Mouse (Mus musculus) neural tube, embryonic 15.5 days (tissue): ENCODE data around the gene Trp53tg5. TPM values are rescaled to one million over a fixed set of nuclear protein-coding genes. Genes with fewer than 3 reads are reported as not detected.

Experiments used
- ATAC-seq: fragments of 200-750 bp; cut with Nextera tagmentation; 2 replicates; pipeline ENCODE4 v1.8.0; 2017; ENCODE audit warnings: mild to moderate bottlenecking, moderate TSS enrichment, moderate library complexity; ENCODE audit not compliant: low FRiP score
- H3K27ac ChIP-seq: fragments of 300-500 bp; sonication (generic); replicated peaks from 2 replicates; pipeline ENCODE4 v1.5.1; 2015; ENCODE audit warnings: mild to moderate bottlenecking, inconsistent platforms
- H3K27me3 ChIP-seq: fragments of 300-500 bp; sonication (generic); replicated peaks from 2 replicates; pipeline ENCODE4 v1.6.1; 2015; ENCODE audit warnings: inconsistent platforms
- H3K36me3 ChIP-seq: fragments of 300-500 bp; sonication (generic); 2 replicates; pipeline ENCODE4 v1.6.1; 2015; ENCODE audit warnings: inconsistent platforms
- H3K4me1 ChIP-seq: fragments of 300-500 bp; sonication (generic); 2 replicates; pipeline ENCODE4 v1.6.1; 2015; ENCODE audit warnings: inconsistent platforms
- H3K4me2 ChIP-seq: fragments of 300-500 bp; sonication (generic); 2 replicates; pipeline ENCODE4 v1.6.1; 2015; ENCODE audit warnings: inconsistent platforms, mild to moderate bottlenecking, moderate library complexity
- H3K4me3 ChIP-seq: fragments of 300-500 bp; sonication (generic); replicated peaks from 2 replicates; pipeline ENCODE4 v1.5.1; 2015; ENCODE audit warnings: mild to moderate bottlenecking, inconsistent platforms
- H3K9ac ChIP-seq: fragments of 300-500 bp; sonication (generic); replicated peaks from 2 replicates; pipeline ENCODE4 v1.6.1; 2015; ENCODE audit warnings: mild to moderate bottlenecking, inconsistent platforms
- H3K9me3 ChIP-seq: fragments of 300-500 bp; sonication (generic); replicated peaks from 2 replicates; pipeline ENCODE4 v1.6.1; 2016; ENCODE audit warnings: inconsistent platforms
- WGBS: fragments of 180-500 bp; shearing (Covaris S2); methylation state at CpG from one replicate; pipeline ENCODE4 v1.1.7; 2015; ENCODE audit warnings: mixed read lengths; 5-methylcytosine and 5-hydroxymethylcytosine counted together
- polyA plus RNA-seq: library from polyadenylated mRNA; unstranded; fragments of >200 nt; fragmentation: Nextera tagmentation; extraction: Ambion mirVana; gene quantifications from 2 replicates; pipeline ENCODE4 v1.2.1, GENCODE M21; 2015

The Trp53tg5 gene
- polyA plus RNA-seq, 1 experiment from 2014 or later, result not detected

DNA sequence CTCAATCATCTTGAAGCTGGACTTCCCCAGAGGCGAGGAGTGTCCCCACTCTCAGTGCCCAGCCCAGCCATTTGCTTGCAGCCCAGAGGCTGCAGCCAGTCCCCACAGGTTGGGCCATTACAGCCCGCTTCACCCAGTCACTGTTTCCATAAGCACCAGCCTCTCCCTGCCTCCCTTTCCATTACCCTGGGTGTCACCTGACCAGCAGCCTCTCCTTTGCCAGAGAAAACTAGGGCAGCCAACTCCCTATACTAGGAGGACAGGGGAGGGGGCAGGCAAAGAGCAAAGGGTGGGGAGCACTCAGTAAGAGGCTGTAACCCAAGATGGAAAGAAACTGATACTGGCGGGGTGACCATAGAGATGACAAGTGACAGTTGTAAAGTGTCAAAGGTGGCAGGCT, 36.6 kb downstream of the Trp53tg5 start:
- Histone ChIP-seq H3K27ac (no peak overlapping the region; the same call in 1 of the 2 replicates), H3K4me2 (no peak overlapping the region), H3K36me3 (no peaks in the 10 kb centered on the region), H3K9ac (no peak overlapping the region), H3K4me3 (no peak overlapping the region), H3K27me3 (peaks cover 12% of the 10 kb centered on the region), H3K9me3 (no peaks in the 10 kb centered on the region), H3K4me1 (peaks cover 9% of the 10 kb centered on the region)
- 67% methylated on average over 3 of the region's 3 CpGs for WGBS
- ATAC-seq, result no peak

DNA sequence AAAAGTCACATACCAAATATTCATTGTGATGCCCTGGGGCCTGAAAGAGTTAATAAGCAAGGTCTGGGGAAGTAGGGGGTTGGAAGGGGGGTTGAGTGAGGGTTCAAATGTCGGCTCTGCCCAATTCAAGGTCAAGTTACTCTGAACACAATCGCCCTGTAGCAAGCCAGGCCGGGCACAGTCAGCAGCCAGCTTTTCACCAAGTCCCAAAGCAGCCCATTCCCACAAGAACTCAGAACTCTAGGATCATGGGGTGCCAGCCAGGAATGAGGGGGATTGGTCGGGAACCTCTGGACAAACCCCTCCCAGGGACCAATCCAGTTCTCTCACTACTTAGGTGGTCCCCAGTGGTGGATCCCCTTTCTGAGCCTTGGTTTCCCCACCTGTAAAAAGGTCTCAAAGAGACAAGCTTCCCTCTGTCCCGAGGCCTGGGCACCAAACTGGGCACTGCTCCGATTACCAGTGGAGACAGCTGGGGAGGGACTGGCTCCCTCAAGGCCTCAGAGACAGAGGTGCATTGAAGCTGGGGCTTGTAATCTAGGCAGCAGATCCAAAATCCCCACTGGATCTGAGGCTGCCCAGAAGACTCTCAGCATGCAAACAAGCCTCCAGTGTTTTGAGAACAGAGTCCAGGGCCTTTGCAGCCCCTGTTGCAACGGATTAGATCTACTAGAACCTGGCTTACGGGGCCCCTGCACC, 37.2 kb downstream of the Trp53tg5 start:
- 34% methylated on average over 8 of the region's 8 CpGs for WGBS
- H3K9me3 ChIP-seq, result no peaks in the 10 kb centered on the region
- no peak overlapping the region for H3K9ac ChIP-seq
- H3K4me2 ChIP-seq, result no peak overlapping the region
- H3K27ac ChIP-seq, result no peak overlapping the region; the same call in 1 of the 2 replicates
- peaks cover 6% of the 10 kb centered on the region; the same call in 1 of the 2 replicates for H3K4me1 ChIP-seq
- H3K4me3 ChIP-seq, result no peak overlapping the region
- H3K36me3 ChIP-seq, result no peaks in the 10 kb centered on the region
- no peak for ATAC-seq
- peaks cover 6% of the 10 kb centered on the region for H3K27me3 ChIP-seq

DNA sequence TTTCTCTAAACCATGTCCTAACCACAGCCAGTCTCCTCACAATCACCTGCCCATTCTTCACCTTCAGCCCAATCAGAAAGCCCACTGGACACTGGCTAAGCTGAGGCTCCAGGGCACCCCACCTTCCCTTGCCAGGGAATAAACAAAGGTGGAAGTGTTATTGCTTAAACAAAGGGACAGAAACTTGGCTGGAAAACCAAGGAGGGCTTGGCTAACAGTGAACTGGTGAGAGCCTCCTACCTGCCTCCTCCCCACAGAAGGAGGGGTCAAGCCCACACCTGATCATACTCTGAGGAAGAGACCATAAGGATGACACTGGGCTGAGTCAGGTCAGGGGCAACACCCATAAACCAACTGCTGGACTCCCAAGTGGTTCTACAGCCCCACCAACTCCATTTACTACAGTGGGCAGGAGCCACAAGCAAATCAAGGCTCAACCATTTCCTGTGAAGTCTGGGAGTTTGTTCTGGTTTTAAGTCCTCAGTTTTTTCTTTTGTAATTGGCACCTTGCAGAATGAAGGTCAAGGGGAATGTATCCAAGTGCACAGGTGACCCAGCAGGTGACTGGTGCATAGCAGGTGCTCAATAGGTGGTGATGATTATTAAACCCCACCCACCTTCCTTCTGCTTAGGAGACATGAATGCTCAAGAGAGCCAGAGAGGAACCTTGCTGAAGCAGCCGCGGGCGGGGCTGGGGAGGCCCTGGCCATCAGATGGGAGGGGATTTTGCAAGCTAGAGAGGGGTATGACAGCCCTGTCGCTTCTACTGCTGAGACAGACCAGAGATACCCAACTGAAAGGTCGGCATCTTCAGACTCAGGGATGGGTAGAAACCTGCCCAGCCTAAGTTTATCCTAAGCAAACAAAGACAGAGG, 38.1 kb downstream of the Trp53tg5 start:
- 57% methylated on average over 5 of the region's 5 CpGs for WGBS
- no peak overlapping the region for H3K27ac ChIP-seq
- no peak overlapping the region for H3K9ac ChIP-seq
- H3K27me3 ChIP-seq, result no peaks in the 10 kb centered on the region
- H3K4me1 ChIP-seq, result peaks cover 2% of the 10 kb centered on the region; the same call in 1 of the 2 replicates
- H3K9me3 ChIP-seq, result no peaks in the 10 kb centered on the region
- no peak for ATAC-seq
- no peak overlapping the region for H3K4me3 ChIP-seq
- H3K4me2 ChIP-seq, result no peak overlapping the region
- no peaks in the 10 kb centered on the region for H3K36me3 ChIP-seq

DNA sequence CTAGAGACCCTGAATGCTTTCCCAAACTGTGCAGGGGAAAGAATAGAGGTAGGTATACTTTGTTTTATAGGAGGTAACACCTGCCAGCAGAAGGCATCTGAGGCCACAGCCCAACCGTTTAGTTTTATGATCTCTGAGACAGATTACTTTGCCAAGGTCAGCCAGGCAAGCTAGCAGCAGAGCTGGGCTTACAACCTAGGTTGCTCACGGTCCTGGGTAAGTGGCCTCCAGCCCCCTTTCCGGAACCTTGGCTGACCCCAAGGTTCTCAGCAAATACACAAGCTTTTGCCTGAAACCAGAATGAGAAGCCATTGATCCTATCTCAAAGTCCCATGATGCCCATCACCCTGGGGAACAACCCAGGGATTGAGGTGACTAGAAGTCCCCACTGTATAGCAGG, 38.8 kb downstream of the Trp53tg5 start:
- no peaks in the 10 kb centered on the region for H3K27me3 ChIP-seq
- H3K36me3 ChIP-seq, result no peaks in the 10 kb centered on the region
- H3K4me2 ChIP-seq, result no peak overlapping the region
- ATAC-seq, result no peak
- no peak overlapping the region for H3K9ac ChIP-seq
- H3K27ac ChIP-seq, result no peak overlapping the region
- no peaks in the 10 kb centered on the region for H3K9me3 ChIP-seq
- WGBS, result 63% methylated on average over 3 of the region's 3 CpGs
- H3K4me1 ChIP-seq, result peaks cover 2% of the 10 kb centered on the region; the same call in 1 of the 2 replicates
- H3K4me3 ChIP-seq, result no peak overlapping the region

DNA sequence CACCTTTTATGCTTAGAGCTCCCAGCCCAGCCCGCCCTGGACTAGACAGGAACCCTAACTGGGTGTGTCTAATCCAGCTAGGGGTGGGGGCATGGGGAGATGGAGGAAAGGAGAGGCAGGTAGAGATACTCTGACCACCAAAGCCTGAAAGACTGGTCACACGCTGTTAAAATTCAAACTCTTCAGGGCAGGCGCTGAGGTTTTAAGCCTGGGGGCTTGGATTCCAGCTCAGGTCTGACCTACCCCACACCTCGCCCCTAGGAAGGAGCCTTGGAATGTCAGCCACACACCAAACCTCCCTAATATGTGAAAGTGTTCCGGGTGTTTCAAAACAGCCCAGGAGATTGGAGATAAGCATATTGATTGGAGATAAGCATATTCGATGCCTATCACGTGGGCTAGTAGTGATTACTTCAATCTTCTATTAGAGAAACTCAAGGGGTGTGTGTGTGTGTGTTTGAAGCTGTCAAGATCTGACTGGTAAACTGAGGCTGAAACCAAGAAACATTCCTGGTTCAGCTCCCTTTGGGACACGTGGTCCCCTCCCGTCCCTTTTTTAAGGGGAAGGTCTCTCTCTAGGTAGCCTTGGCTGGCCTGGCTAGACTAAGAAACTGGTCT, 40.1 kb downstream of the Trp53tg5 start:
- H3K4me3 ChIP-seq, result no peak overlapping the region
- no peak overlapping the region for H3K4me2 ChIP-seq
- no peaks in the 10 kb centered on the region for H3K27me3 ChIP-seq
- no peak for ATAC-seq
- peaks cover 2% of the 10 kb centered on the region; the same call in 1 of the 2 replicates for H3K4me1 ChIP-seq
- H3K9ac ChIP-seq, result no peak overlapping the region
- 91% methylated on average over 9 of the region's 9 CpGs for WGBS
- no peaks in the 10 kb centered on the region for H3K9me3 ChIP-seq
- no peak overlapping the region for H3K27ac ChIP-seq
- no peaks in the 10 kb centered on the region for H3K36me3 ChIP-seq

DNA sequence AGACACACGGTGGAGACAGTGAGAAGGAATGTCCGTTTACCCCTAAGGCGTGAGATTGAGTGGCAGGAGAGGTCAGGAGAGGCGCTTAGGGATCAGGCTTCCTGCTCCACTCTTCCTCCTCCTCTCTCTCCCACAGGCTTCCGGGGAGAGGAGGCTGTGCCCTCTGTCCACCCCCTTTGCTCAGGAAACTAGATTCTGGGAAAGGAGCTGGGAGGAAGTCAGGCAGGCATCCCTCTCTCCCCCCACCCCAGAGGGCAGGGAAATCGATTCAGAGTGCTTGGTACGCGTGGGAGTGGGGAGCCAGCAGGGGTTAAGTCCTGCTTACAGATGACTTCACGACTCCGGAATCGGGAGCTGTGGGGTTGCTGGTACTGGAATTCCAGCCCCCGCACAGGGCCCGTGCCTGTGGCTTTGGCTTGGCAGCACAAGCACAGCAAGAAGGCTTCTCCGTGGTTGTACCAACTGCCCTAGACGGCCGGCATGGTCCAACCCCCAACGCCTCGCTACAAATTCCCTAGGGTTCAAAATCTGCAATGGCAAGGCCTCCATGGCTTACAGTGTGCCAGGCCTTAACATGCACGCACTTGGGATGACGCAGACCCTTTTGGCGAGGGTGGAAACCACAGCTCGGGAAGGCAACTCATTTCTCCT, 40.9 kb downstream of the Trp53tg5 start:
- H3K9ac ChIP-seq, result no peak overlapping the region
- peaks cover 2% of the 10 kb centered on the region; the same call in 1 of the 2 replicates for H3K4me1 ChIP-seq
- no peaks in the 10 kb centered on the region for H3K27me3 ChIP-seq
- no peaks in the 10 kb centered on the region for H3K9me3 ChIP-seq
- no peak overlapping the region for H3K4me2 ChIP-seq
- no peaks in the 10 kb centered on the region for H3K36me3 ChIP-seq
- no peak overlapping the region for H3K27ac ChIP-seq
- no peak for ATAC-seq
- 43% methylated on average over 22 of the region's 22 CpGs for WGBS
- no peak overlapping the region for H3K4me3 ChIP-seq

DNA sequence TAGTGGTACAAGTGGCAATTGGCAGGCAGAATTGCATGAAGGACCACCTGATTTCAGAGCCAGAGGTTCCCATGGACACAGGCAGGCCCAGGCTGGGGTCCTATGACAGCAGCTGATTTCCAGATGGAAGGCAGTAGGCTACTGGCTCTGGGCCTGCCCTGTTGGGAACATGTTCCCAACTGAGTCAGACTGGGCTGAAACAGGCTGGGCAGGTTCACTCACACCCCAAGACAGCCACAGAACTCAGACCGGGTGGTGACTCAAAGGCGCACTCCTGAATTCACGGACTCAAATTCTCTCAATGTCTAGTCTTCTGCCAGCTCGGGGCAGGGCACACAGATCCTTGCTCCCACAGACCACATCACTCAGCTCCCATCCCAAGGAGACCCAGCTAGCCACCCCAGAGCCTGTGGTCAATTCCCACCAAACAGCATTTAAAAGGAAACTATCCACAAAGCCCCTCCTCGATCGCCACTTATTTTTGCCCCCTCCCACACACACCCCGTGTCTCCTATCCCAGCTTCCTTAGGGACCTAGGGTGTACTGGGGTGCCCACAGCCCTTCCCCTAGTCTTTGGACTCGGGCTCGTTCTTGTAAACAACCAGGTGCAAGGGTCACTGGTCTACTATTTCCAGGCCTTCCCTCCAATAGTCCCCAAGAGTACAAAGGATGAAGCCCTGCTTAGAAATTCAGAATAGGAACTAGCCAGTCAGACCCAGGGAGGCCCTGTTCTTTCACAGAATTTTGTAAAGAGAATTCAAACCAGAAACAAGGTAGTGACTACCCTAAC, 41.7 kb downstream of the Trp53tg5 start:
- no peak overlapping the region for H3K4me3 ChIP-seq
- 72% methylated on average over 9 of the region's 9 CpGs for WGBS
- ATAC-seq, result no peak
- H3K4me1 ChIP-seq, result peaks cover 2% of the 10 kb centered on the region; the same call in 1 of the 2 replicates
- no peak overlapping the region for H3K4me2 ChIP-seq
- no peaks in the 10 kb centered on the region for H3K27me3 ChIP-seq
- H3K9ac ChIP-seq, result no peak overlapping the region
- no peak overlapping the region for H3K27ac ChIP-seq
- H3K9me3 ChIP-seq, result no peaks in the 10 kb centered on the region
- no peaks in the 10 kb centered on the region for H3K36me3 ChIP-seq

DNA sequence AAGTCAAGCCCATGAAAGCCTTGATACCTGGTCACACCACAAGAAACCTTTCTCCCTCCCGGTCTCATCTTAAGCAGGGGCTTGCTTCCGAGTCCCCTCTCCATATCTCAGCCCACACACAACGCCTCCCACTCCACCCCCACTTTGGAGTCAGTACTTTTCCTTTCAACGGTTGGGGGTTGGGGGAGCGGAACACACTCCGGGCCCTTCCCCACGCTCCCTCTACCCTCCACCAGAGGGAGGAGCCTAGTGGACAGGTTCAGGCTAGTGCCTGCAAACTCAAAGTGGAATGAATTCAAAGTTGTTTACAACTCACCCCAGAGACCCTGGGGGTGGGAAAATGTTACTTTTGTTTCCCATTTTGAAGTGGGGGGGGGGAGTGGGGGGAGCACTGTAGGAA, 42.8 kb downstream of the Trp53tg5 start:
- no peak for ATAC-seq
- 18% methylated on average over 7 of the region's 7 CpGs for WGBS
- no peak overlapping the region for H3K27ac ChIP-seq

DNA sequence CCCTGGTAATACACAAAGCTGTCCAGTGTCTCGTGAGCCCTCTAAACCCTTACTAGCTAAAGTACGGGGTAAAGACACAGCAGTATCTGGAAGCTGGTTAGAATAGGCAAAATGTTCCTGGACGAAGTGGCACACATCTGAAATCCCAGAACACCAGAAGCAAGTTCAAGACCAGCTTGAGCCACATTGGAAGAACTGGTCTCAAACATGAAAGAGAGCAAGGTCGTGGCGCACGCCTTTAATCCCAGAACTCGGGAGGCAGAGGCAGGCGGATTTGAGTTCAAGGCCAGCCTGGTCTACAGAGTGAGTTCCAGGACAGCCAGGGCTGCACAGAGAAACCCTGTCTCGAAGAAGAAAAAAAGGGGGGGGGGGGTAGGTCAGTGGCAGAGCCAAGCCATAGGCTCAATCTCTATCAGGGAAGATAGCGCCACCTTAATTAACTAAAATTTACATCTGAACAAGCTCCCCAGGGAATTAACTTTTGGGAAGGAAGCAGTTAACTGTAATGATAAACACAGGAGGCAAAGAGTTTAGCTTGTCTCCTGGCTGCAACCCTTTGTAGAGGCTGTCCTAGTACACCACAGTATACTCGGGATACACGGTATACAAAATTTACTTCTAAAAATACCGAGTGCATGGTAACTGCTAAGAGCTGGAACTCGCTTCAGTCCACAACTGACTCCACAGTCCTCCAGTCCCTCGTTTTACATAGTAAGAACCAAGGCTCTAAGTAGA, 43.5 kb downstream of the Trp53tg5 start:
- no peak overlapping the region for H3K27ac ChIP-seq
- WGBS, result 43% methylated on average over 15 of the region's 15 CpGs
- H3K9me3 ChIP-seq, result no peaks in the 10 kb centered on the region
- no peak overlapping the region for H3K4me2 ChIP-seq
- no peak for ATAC-seq
- no peaks in the 10 kb centered on the region for H3K36me3 ChIP-seq
- peaks cover 2% of the 10 kb centered on the region; the same call in 1 of the 2 replicates for H3K4me1 ChIP-seq
- no peak overlapping the region for H3K4me3 ChIP-seq
- no peaks in the 10 kb centered on the region for H3K27me3 ChIP-seq
- no peak overlapping the region for H3K9ac ChIP-seq

More for the DNA sequence above, 42.8 kb downstream of the Trp53tg5 start:
- H3K4me3 ChIP-seq, result no peak overlapping the region
- H3K27me3 ChIP-seq, result no peaks in the 10 kb centered on the region
- no peak overlapping the region for H3K4me2 ChIP-seq
- peaks cover 2% of the 10 kb centered on the region; the same call in 1 of the 2 replicates for H3K4me1 ChIP-seq
- no peak overlapping the region for H3K9ac ChIP-seq
- no peaks in the 10 kb centered on the region for H3K9me3 ChIP-seq
- no peaks in the 10 kb centered on the region for H3K36me3 ChIP-seq

DNA sequence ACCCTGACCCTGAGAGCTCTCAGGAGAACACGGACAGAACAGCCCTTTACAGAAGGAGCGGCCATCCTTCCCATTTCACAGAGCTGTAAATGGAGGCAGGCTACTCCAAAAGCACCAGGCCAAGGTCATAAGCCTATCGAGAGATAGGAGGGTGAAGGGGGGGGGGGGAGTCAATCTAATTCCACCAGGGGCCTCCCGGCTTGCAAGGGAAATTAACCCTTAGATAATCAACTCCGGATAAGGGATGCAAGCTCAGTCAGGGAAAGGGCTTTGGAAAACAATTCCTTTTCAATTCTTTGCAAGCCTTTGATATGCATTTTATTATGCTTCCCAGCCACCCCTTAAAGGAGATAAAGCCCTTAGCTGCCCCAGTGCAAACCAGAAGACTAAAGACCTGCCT, 45.1 kb downstream of the Trp53tg5 start:
- no peaks in the 10 kb centered on the region for H3K36me3 ChIP-seq
- H3K9me3 ChIP-seq, result no peaks in the 10 kb centered on the region
- 28% methylated on average over 5 of the region's 5 CpGs for WGBS
- no peak overlapping the region for H3K4me2 ChIP-seq
- peaks cover 2% of the 10 kb centered on the region; the same call in 1 of the 2 replicates for H3K4me1 ChIP-seq
- H3K4me3 ChIP-seq, result no peak overlapping the region
- no peaks in the 10 kb centered on the region for H3K27me3 ChIP-seq
- no peak overlapping the region for H3K9ac ChIP-seq
- no peak overlapping the region for H3K27ac ChIP-seq
- no peak for ATAC-seq
